Mouse (Mus musculus): ENCODE measurements around the gene Acbd5. TPM values are rescaled to one million over a fixed set of nuclear protein-coding genes. Genes with fewer than 3 reads are reported as not detected.
"Not testable (repeated sequence)": the region's sequence is repeated elsewhere in the genome, so short reads cannot be mapped to it uniquely, and the experiment has no call there.

The Acbd5 gene
- polyA plus RNA-seq, 1 experiment from 2014 or later, result 67.9 TPM

GRCm38 (mm10) chr2:23039082-23040000, 28.6 kb upstream of the Acbd5 start:
- peak overlapping the region; percentile 96 for H3K9ac ChIP-seq
- H3K4me2 ChIP-seq (replicated peaks), result peak overlapping the region; percentile 75
- H3K36me3 ChIP-seq, result no peaks in the 10 kb centered on the region
- WGBS, result under 1% methylated on average over 51 of the region's 59 CpGs
- no peaks in the 10 kb centered on the region for H3K9me3 ChIP-seq (replicated peaks)
- ATAC-seq (ENCODE audit: low FRiP score), result peak; percentile 90
- peaks cover 15% of the 10 kb centered on the region for H3K4me1 ChIP-seq
- peak overlapping the region; percentile 97 for H3K27ac ChIP-seq
- H3K27me3 ChIP-seq, result no peaks in the 10 kb centered on the region
- peak overlapping the region; percentile 86 for H3K4me3 ChIP-seq

DNA sequence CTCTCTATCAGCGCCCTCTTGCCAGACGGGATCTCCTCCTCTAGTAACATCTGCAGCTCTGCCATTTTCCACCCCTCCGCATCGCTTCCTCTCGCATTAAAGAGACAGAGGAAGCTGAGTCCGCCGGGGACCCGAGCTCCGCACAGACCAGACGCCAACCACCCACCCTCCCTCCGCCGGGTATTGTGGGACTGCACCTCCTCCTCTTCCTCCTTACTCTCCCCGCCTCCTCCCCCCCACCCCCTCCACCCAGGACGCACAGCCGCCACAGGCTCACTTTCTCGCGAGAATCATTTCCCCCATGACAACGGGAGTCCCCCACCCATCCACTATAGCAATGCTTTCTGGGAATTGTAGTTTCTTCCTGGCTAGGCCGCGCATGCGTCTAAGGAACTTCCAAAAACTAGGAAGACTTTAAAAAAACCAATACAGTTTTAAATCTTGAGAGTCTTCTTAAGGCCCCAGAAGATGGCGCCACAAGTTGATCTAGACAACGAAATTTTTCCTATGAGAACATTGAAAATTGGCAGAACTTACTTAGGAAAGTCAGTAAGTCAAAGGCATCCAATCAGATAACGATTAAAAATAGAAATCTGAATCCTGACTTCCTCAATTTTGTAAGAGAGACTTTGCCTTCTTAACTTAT, 27.8 kb upstream of the Acbd5 start, which contains the start of gene Abi1:
Gene Abi1, minus strand, starts transcription at position 241 of the 646 bp plus-strand sequence.
- no peaks in the 10 kb centered on the region for H3K36me3 ChIP-seq
- H3K4me3 ChIP-seq, result peak within 1 kb of the TSS; percentile 86
- peak within 1 kb of the TSS; percentile 96 for H3K9ac ChIP-seq
- H3K27ac ChIP-seq, result peak within 1 kb of the TSS; percentile 97
- WGBS, result 3% methylated on average over 24 of the region's 24 CpGs
- H3K4me2 ChIP-seq (replicated peaks), result peak within 1 kb of the TSS; percentile 75
- peaks cover 15% of the 10 kb centered on the region for H3K4me1 ChIP-seq
- H3K9me3 ChIP-seq (replicated peaks), result no peaks in the 10 kb centered on the region
- peak; percentile 97 for ATAC-seq (ENCODE audit: low FRiP score)
- H3K27me3 ChIP-seq, result no peaks in the 10 kb centered on the region

- H3K9me3 ChIP-seq (replicated peaks); H3K27me3 ChIP-seq; H3K4me3 ChIP-seq; H3K36me3 ChIP-seq; H3K27ac ChIP-seq; H3K4me2 ChIP-seq (replicated peaks); H3K9ac ChIP-seq: not testable (repeated sequence)
- 87% methylated on average over 7 of the region's 7 CpGs for WGBS
- H3K4me1 ChIP-seq, result peaks cover 15% of the 10 kb centered on the region
- 0 out of 2 replicates have a peak, but pooled peaks have one; percentile 5 for ATAC-seq (ENCODE audit: low FRiP score)
Measured at GRCm38 (mm10) chr2:23040690-23041089, 27.3 kb upstream of the Acbd5 start.

DNA sequence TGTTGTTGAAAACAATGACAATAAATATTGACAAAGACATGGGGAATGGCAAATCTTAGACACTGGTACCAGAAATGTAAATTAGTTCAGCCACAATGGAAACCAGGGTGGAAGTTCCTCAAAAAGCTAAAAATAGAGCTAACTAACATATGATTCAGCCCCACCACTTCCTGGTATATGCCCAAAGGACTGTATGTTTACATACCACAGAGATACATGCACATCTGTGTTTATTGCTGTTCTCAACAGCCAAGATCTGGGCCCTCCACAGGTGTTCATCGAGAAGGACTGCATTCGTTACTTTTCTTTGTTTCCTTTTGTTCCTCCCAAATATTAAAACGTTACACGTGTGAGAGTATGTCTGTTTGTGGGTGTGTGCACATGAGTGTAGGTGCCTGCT, 26.5 kb upstream of the Acbd5 start:
- Histone ChIP-seq H3K4me3 (no peak overlapping the region), H3K36me3 (no peaks in the 10 kb centered on the region), H3K4me2 (replicated peaks) (no peak overlapping the region), H3K27me3 (no peaks in the 10 kb centered on the region), H3K27ac (no peak overlapping the region), H3K9me3 (replicated peaks) (no peaks in the 10 kb centered on the region), H3K9ac (no peak overlapping the region), H3K4me1 (peaks cover 15% of the 10 kb centered on the region)
- ATAC-seq (ENCODE audit: low FRiP score), result no peak
- WGBS, result 78% methylated on average over 4 of the region's 4 CpGs

GRCm38 (mm10) chr2:23042189-23042588, 25.8 kb upstream of the Acbd5 start:
- peaks cover 10% of the 10 kb centered on the region for H3K4me1 ChIP-seq
- H3K27me3 ChIP-seq, result no peaks in the 10 kb centered on the region
- no peak overlapping the region for H3K4me2 ChIP-seq (replicated peaks)
- WGBS, result 95% methylated on average over 3 of the region's 3 CpGs
- H3K27ac ChIP-seq, result no peak overlapping the region
- no peak overlapping the region for H3K9ac ChIP-seq
- no peak overlapping the region for H3K4me3 ChIP-seq
- no peaks in the 10 kb centered on the region for H3K9me3 ChIP-seq (replicated peaks)
- H3K36me3 ChIP-seq, result no peaks in the 10 kb centered on the region
- ATAC-seq (ENCODE audit: low FRiP score), result no peak

DNA sequence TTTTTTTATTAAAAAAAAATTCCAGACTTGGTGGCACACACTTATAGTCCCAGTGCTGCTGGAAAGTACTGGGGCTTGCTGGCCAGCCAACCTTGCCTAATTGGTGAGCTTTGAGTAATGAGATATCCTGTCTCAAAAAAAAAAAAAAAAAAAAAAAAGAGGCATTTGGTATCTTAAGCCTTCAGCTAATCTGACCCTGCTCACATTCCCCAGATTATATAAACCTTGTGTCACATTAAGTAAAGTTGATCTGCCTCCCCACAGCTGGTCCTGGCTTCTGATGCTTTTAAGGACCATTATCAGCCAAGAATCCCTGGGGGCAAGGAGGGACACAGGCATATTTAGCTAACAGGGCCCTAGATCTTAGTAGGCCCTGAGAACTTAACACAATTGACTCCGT, 22.3 kb upstream of the Acbd5 start:
- ATAC-seq (ENCODE audit: low FRiP score), result no peak
- H3K36me3 ChIP-seq, result no peaks in the 10 kb centered on the region
- 45% methylated on average over 1 of the region's 1 CpGs for WGBS

GRCm38 (mm10) chr2:23048006-23048405, 20.0 kb upstream of the Acbd5 start:
- no peak for ATAC-seq (ENCODE audit: low FRiP score)
- Histone ChIP-seq H3K4me2 (replicated peaks) (no peak overlapping the region), H3K9ac (no peak overlapping the region), H3K9me3 (replicated peaks) (no peaks in the 10 kb centered on the region), H3K27me3 (no peaks in the 10 kb centered on the region), H3K36me3 (no peaks in the 10 kb centered on the region), H3K27ac (no peak overlapping the region), H3K4me3 (no peak overlapping the region), H3K4me1 (no peaks in the 10 kb centered on the region)

More for the DNA sequence above, 22.3 kb upstream of the Acbd5 start:
- Histone ChIP-seq H3K4me1 (no peaks in the 10 kb centered on the region), H3K27ac (no peak overlapping the region), H3K4me2 (replicated peaks) (no peak overlapping the region), H3K9me3 (replicated peaks) (no peaks in the 10 kb centered on the region), H3K9ac (no peak overlapping the region), H3K4me3 (no peak overlapping the region), H3K27me3 (no peaks in the 10 kb centered on the region)

DNA sequence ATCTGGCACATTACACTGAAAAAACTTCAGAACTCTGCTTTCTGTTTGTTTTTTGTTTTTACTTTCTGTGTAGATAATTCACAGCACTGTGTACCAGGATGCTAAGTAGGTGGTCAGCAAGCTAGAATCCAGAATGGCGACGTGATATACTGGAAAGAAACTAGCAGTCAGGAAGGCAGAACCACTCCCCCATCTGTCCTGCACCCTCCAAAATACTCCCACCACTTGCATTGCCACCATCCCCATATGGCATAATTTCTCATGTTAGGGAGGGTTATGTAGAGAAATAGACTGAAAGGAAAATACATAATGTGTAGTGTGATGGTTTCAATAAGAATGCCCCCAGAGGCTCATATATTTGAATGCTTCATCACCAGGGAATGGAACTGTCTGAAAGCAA, 16.1 kb upstream of the Acbd5 start:
- no peaks in the 10 kb centered on the region for H3K4me1 ChIP-seq
- H3K9ac ChIP-seq, result no peak overlapping the region
- H3K9me3 ChIP-seq (replicated peaks), result no peaks in the 10 kb centered on the region
- no peak overlapping the region for H3K27ac ChIP-seq
- no peaks in the 10 kb centered on the region for H3K27me3 ChIP-seq
- no peak overlapping the region for H3K4me3 ChIP-seq
- H3K36me3 ChIP-seq, result no peaks in the 10 kb centered on the region
- ATAC-seq (ENCODE audit: low FRiP score), result no peak
- H3K4me2 ChIP-seq (replicated peaks), result no peak overlapping the region
- WGBS, result 75% methylated on average over 2 of the region's 2 CpGs

DNA sequence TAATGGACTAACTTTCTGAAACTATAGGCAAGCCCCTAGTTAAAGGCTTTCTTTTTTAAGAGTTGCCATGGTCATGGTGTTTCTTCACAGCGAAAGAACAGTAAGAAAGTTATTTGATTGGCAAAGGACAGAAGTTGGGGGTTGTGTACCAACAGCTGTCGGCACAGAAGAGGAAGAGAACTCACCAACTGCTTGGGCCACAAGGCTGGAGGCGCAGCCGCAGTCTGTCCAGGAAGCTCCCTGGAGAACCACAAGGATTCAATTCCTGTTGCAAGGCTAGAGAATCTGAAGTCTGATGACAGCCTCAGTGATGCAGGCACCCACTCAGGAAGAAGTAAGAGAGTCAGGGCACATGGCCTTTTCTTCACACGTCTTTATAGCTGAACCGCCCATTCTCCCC, 15.4 kb upstream of the Acbd5 start:
- Histone ChIP-seq H3K27ac (no peak overlapping the region), H3K27me3 (no peaks in the 10 kb centered on the region), H3K4me2 (replicated peaks) (no peak overlapping the region), H3K36me3 (no peaks in the 10 kb centered on the region), H3K4me1 (no peaks in the 10 kb centered on the region), H3K9ac (no peak overlapping the region), H3K4me3 (no peak overlapping the region), H3K9me3 (replicated peaks) (no peaks in the 10 kb centered on the region)
- 76% methylated on average over 6 of the region's 6 CpGs for WGBS
- ATAC-seq (ENCODE audit: low FRiP score), result no peak

DNA sequence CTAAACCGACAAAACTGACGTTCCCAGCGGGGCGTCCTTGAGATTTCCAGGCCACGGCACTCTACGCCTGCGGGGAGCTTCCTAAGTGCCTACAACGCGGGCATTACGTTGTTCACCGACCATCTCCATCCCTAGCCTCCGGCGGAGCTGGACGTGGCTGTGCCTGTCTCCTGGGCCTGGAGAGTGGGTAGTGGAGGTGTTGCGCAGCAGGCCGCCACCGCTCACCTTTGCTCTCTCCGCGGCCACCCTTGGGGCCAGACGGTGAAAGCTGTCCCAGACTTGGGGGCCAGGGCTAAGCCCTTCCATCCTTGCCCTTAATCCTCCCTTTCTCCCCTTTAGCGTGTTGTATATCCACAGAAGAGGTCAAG, 387 bp downstream of the Acbd5 start:
- Histone ChIP-seq H3K4me2 (replicated peaks) (peak overlapping the region; percentile 93), H3K36me3 (no peaks in the 10 kb centered on the region), H3K27ac (peak overlapping the region; percentile 93), H3K4me3 (peak overlapping the region; percentile 66), H3K27me3 (no peaks in the 10 kb centered on the region), H3K9me3 (replicated peaks) (no peaks in the 10 kb centered on the region), H3K4me1 (0 out of 2 replicates have a peak, but pooled peaks cover 3% of the 10 kb centered on the region), H3K9ac (peak overlapping the region; percentile 86)
- WGBS, result under 1% methylated on average over 21 of the region's 21 CpGs
- ATAC-seq (ENCODE audit: low FRiP score), result peak; percentile 79

DNA sequence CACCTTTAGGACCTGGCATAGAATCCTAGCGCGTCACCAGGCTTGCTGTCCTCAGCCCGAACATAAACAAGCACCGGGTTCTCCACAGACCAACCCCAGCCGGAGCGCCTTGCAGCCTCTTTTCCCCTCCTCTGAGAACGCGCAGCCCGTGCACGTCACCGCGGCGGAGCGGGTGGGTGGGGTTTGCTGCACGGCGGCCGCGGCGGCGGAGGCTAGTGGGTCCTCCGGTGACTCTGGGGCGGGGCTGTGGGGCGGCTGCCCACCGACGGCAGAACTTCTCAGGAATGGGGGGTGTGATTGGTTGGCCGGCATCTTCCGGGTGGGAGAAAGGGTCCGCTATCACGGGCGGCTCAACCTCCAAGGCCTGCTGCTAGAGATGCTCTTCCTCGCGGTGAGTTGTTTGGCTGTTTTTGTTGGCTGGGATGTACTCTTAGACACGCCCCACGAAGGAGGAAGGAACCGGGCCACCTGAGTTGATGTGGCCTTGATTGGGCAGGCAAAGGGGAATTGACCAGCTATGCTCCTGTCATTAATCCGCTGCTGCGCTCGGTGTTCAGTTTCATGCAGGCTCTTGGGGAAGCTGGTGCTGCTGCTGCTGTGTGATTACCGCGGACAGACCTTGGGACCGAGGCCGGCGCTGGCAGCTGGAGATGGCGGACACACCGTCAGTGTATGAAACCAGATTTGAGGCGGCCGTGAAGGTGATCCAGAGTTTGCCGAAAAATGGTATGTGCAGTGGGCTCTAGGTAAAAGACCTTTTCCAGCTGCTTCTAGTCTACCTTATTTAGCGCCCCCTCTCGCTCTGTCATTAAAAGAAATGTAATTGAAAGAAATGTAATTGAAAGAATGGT, 1.2 kb downstream of the Acbd5 start:
- WGBS, result under 1% methylated on average over 50 of the region's 50 CpGs
- Histone ChIP-seq H3K9ac (peak overlapping the region; percentile 86), H3K4me3 (peak overlapping the region; percentile 66)

DNA sequence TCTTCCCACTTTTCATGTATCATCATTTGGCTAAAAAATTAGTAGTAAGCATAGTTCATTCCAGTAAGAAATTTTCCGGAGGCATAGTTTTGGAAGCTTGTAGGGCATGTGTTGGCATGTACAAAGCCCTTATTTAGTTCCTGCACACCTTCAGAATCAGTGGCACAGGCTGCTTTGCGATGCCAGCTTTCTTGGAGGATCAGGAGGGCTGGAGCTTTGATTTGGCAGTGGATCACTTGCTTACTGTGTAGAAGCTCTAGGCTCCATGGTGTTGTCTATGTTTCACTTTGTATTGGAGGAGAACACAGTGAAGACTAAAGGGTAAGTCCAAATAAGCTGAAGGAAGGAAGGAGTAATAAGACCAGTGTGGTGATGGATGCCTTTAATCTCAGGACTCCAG, 2.5 kb downstream of the Acbd5 start:
- no peak for ATAC-seq (ENCODE audit: low FRiP score)
- Histone ChIP-seq H3K27me3 (no peaks in the 10 kb centered on the region), H3K4me2 (replicated peaks) (no peak overlapping the region), H3K4me3 (no peak overlapping the region), H3K27ac (no peak overlapping the region), H3K9me3 (replicated peaks) (no peaks in the 10 kb centered on the region), H3K36me3 (no peaks in the 10 kb centered on the region), H3K9ac (no peak overlapping the region), H3K4me1 (0 out of 2 replicates have a peak, but pooled peaks cover 3% of the 10 kb centered on the region)
- WGBS, result 94% methylated on average over 2 of the region's 2 CpGs

More for the DNA sequence above, 1.2 kb downstream of the Acbd5 start:
- H3K9me3 ChIP-seq (replicated peaks), result no peaks in the 10 kb centered on the region
- H3K27me3 ChIP-seq, result no peaks in the 10 kb centered on the region
- ATAC-seq (ENCODE audit: low FRiP score), result peak; percentile 90
- 0 out of 2 replicates have a peak, but pooled peaks cover 3% of the 10 kb centered on the region for H3K4me1 ChIP-seq
- peak overlapping the region; percentile 93 for H3K27ac ChIP-seq
- peak overlapping the region; percentile 93 for H3K4me2 ChIP-seq (replicated peaks)
- no peaks in the 10 kb centered on the region for H3K36me3 ChIP-seq
